In genomic region chr17:64835928-64836327, GRCm38 (mm10) we compare ENCODE assay signal across 18 mouse cellular contexts. TPM values are rescaled to one million over a fixed set of nuclear protein-coding genes. Genes with fewer than 3 reads are reported as not detected.
DNase-seq lines count a peak whose midpoint lies in the region; ATAC-seq and TF ChIP-seq lines count a peak whose summit lies in the region.
"Had no signal": no experiment of that assay in that cellular context is flagged by ENCODE, and none has a peak within 500 bp of the region (broad histone marks: within the 10 kb centered on the region; RNA-seq: fewer than 3 reads in every experiment).

Gene 4930583I09Rik, minus strand, starts transcription at chr17:64836071.

- in situ Hi-C loops in CH12.LX (cut with MboI; ENCODE audit: low pct_ligation_motif_present, low pct_unique_long_range_greater_than_20kb, low sequenced_read_pairs), result no loop called here

- no peaks in the 10 kb centered on the region for H3K79me2 ChIP-seq in CH12.LX (replicated peaks; ENCODE audit: control insufficient read depth, extremely low read depth, insufficient read depth, poor library complexity, severe bottlenecking)

- H3K9ac ChIP-seq in hindbrain, embryonic 13.5 days, result no peak within 1 kb of the TSS
- H3K9ac ChIP-seq in hindbrain, embryonic 12.5 days, result no peak within 1 kb of the TSS
- H3K9ac ChIP-seq in CH12.LX (ENCODE audit: insufficient read depth, low read depth), result no peak within 1 kb of the TSS
- no peak within 1 kb of the TSS for H3K9ac ChIP-seq in embryonic facial prominence, embryonic 14.5 days (ENCODE audit: low read depth, low read length)
- no peak within 1 kb of the TSS for H3K9ac ChIP-seq in midbrain, embryonic 12.5 days (replicated peaks)
- H3K9ac ChIP-seq: liver, postnatal 0 days had no signal

- no peak within 1 kb of the TSS for H3K27ac ChIP-seq in hindbrain, embryonic 13.5 days
- H3K27ac ChIP-seq in hindbrain, embryonic 12.5 days, result no peak within 1 kb of the TSS
- no peak within 1 kb of the TSS for H3K27ac ChIP-seq in CH12.LX (ENCODE audit: insufficient read depth, low read depth)
- H3K27ac ChIP-seq in embryonic facial prominence, embryonic 14.5 days (replicated peaks; ENCODE audit: low read depth, low read length), result no peak within 1 kb of the TSS
- no peak within 1 kb of the TSS for H3K27ac ChIP-seq in midbrain, embryonic 12.5 days (replicated peaks)
- H3K27ac ChIP-seq: stomach, postnatal 0 days had no signal

- no peak for TF ChIP-seq RAD21 in CH12.LX (IDR thresholded peaks at IDR 0.05; ENCODE audit: low read depth, low read length)

- H3K4me1 ChIP-seq in hindbrain, embryonic 13.5 days (replicated peaks), result peaks cover 8% of the 10 kb centered on the region
- H3K4me1 ChIP-seq in hindbrain, embryonic 12.5 days, result 0 out of 2 replicates have a peak, but pooled peaks cover 3% of the 10 kb centered on the region
- H3K4me1 ChIP-seq in CH12.LX (ENCODE audit: control insufficient read depth in 1 of 2, insufficient read depth in 2 of 2), result peaks cover 0 to 8% of the 10 kb centered on the region in 2 experiments; a peak in 1 of 4 replicates
- H3K4me1 ChIP-seq in embryonic facial prominence, embryonic 14.5 days (ENCODE audit: control insufficient read depth, insufficient read depth, low read length), result peaks cover 5% of the 10 kb centered on the region
- H3K4me1 ChIP-seq in midbrain, embryonic 12.5 days, result peaks cover 11% of the 10 kb centered on the region

- no peaks in the 10 kb centered on the region for H3K9me3 ChIP-seq in hindbrain, embryonic 13.5 days
- H3K9me3 ChIP-seq in hindbrain, embryonic 12.5 days (replicated peaks), result no peaks in the 10 kb centered on the region
- no peaks in the 10 kb centered on the region for H3K9me3 ChIP-seq in CH12.LX (replicated peaks; ENCODE audit: low read length)
- no peaks in the 10 kb centered on the region for H3K9me3 ChIP-seq in embryonic facial prominence, embryonic 14.5 days (ENCODE audit: control insufficient read depth, low read length)
- H3K9me3 ChIP-seq in midbrain, embryonic 12.5 days, result no peaks in the 10 kb centered on the region

- DNase-seq in CH12.LX (ENCODE audit: extremely low read depth), result no peak
- DNase-seq in embryonic facial prominence, embryonic 14.5 days (ENCODE audit: low spot score), result no peak
- DNase-seq in lung, postnatal 25 days (ENCODE audit: low spot score), result no peak
- DNase-seq: gastrocnemius, postnatal 14 days; left cerebral cortex, postnatal 4 days; liver, postnatal 0 days had no signal

- no peaks in the 10 kb centered on the region for H3K36me3 ChIP-seq in hindbrain, embryonic 13.5 days
- no peaks in the 10 kb centered on the region for H3K36me3 ChIP-seq in hindbrain, embryonic 12.5 days
- no peaks in the 10 kb centered on the region for H3K36me3 ChIP-seq in CH12.LX (replicated peaks in 1 of 2; ENCODE audit: control insufficient read depth in 1 of 2, insufficient read depth in 1 of 2, low read length in 1 of 2)
- no peaks in the 10 kb centered on the region for H3K36me3 ChIP-seq in embryonic facial prominence, embryonic 14.5 days (ENCODE audit: control insufficient read depth, insufficient read depth, low read length)
- H3K36me3 ChIP-seq in midbrain, embryonic 12.5 days, result no peaks in the 10 kb centered on the region

- no peak for TF ChIP-seq CTCF in CH12.LX (conservative IDR thresholded peaks at IDR 0.05 in 1 of 2, IDR thresholded peaks at IDR 0.05 in 1 of 2; ENCODE audit: low read depth in 2 of 2, low read length in 2 of 2)

- WGBS in hindbrain, embryonic 13.5 days, result 73% methylated on average over 6 of the region's 6 CpGs
- WGBS in hindbrain, embryonic 12.5 days, result 78% methylated on average over 6 of the region's 6 CpGs
- 40% methylated on average over 6 of the region's 6 CpGs for WGBS in embryonic facial prominence, embryonic 14.5 days
- 63% methylated on average over 6 of the region's 6 CpGs for WGBS in midbrain, embryonic 12.5 days

- ATAC-seq in hindbrain, embryonic 13.5 days (ENCODE audit: low FRiP score), result no peak
- ATAC-seq in hindbrain, embryonic 12.5 days (ENCODE audit: low FRiP score), result no peak
- no peak for ATAC-seq in embryonic facial prominence, embryonic 14.5 days (ENCODE audit: low read depth)
- no peak for ATAC-seq in midbrain, embryonic 12.5 days (ENCODE audit: low FRiP score, low read depth)
- no peak for ATAC-seq in frontal cortex, adult (ENCODE audit: low TSS enrichment)
- ATAC-seq in cerebellum, adult (ENCODE audit: insufficient number of reproducible peaks, low FRiP score, low TSS enrichment), result no peak
- ATAC-seq: inflammation-experienced regulatory T-cells, adult 6 months; liver, postnatal 0 days; Patski had no signal

- dilution Hi-C loops in CH12.LX (cut with MboI; ENCODE audit: extremely low pct_ligation_motif_present, extremely low pct_unique_long_range_greater_than_20kb, low sequenced_read_pairs), result no loop called here

- H3K4me3 ChIP-seq in hindbrain, embryonic 13.5 days, result no peak within 1 kb of the TSS
- no peak within 1 kb of the TSS for H3K4me3 ChIP-seq in hindbrain, embryonic 12.5 days
- H3K4me3 ChIP-seq in CH12.LX (replicated peaks in 1 of 3; ENCODE audit: low read depth in 2 of 3, low read length in 2 of 3, poor library complexity in 1 of 3), result no peak within 1 kb of the TSS
- H3K4me3 ChIP-seq in embryonic facial prominence, embryonic 14.5 days (ENCODE audit: low read depth, low read length), result no peak within 1 kb of the TSS
- no peak within 1 kb of the TSS for H3K4me3 ChIP-seq in midbrain, embryonic 12.5 days

- no peaks in the 10 kb centered on the region for H3K27me3 ChIP-seq in hindbrain, embryonic 13.5 days
- H3K27me3 ChIP-seq in hindbrain, embryonic 12.5 days, result no peaks in the 10 kb centered on the region
- H3K27me3 ChIP-seq in CH12.LX (replicated peaks), result no peaks in the 10 kb centered on the region
- H3K27me3 ChIP-seq in embryonic facial prominence, embryonic 14.5 days (replicated peaks; ENCODE audit: control insufficient read depth, insufficient read depth, low read length), result no peaks in the 10 kb centered on the region
- H3K27me3 ChIP-seq in midbrain, embryonic 12.5 days, result no peaks in the 10 kb centered on the region; the same call in 1 of the 2 replicates

- peak within 1 kb of the TSS; percentile 10; the same call in 1 of the 2 replicates for H3K4me2 ChIP-seq in hindbrain, embryonic 13.5 days
- no peak within 1 kb of the TSS; the same call in 1 of the 2 replicates for H3K4me2 ChIP-seq in hindbrain, embryonic 12.5 days (replicated peaks)
- 0 out of 2 replicates have a peak within 1 kb of the TSS, but pooled peaks have one; percentile 2 for H3K4me2 ChIP-seq in CH12.LX (ENCODE audit: insufficient read depth, low read depth, poor library complexity, severe bottlenecking)
- peak within 1 kb of the TSS; percentile 33 for H3K4me2 ChIP-seq in embryonic facial prominence, embryonic 14.5 days (ENCODE audit: low read depth, low read length)
- peak within 1 kb of the TSS; percentile 43 for H3K4me2 ChIP-seq in midbrain, embryonic 12.5 days (replicated peaks)

- TF ChIP-seq EP300 in CH12.LX (IDR thresholded peaks at IDR 0.05; ENCODE audit: low read length), result no peak

- TF ChIP-seq POLR2A in CH12.LX (IDR thresholded peaks at IDR 0.05; ENCODE audit: low read depth, low read length), result no peak

TF ChIP-seq in CH12.LX, 34 proteins besides CTCF, POLR2A, EP300 and RAD21:
- TF ChIP-seq GABPA (IDR thresholded peaks at IDR 0.05; ENCODE audit: insufficient replicate concordance, low read depth, low read length), result no peak
- no peak for TF ChIP-seq MAFK (IDR thresholded peaks at IDR 0.05; ENCODE audit: insufficient replicate concordance, low read length)

RNA-seq across cellular contexts. Expression of gene 4930583I09Rik, which starts in this region (rescaled TPM):
- not detected in 2 replicates for polyA plus RNA-seq in hindbrain, embryonic 13.5 days (2015; fragmentation: Nextera tagmentation; extraction: Ambion mirVana)
- polyA plus RNA-seq in hindbrain, embryonic 12.5 days (2016; fragmentation: Nextera tagmentation; extraction: Ambion mirVana), result not detected in 2 replicates
- not detected in 2 replicates for total RNA-seq in CH12.LX (2012; rRNA removed)
- total RNA-seq in CH12.LX (2014; rRNA removed), result not detected in 2 replicates
- polyA plus RNA-seq in CH12.LX (2012; ENCODE audit: insufficient read length, low read depth), result not detected in 2 replicates
- not detected in 2 replicates for polyA plus RNA-seq in embryonic facial prominence, embryonic 14.5 days (2014; fragmentation: Nextera tagmentation; extraction: Ambion mirVana)
- polyA plus RNA-seq in midbrain, embryonic 12.5 days (2016; fragmentation: Nextera tagmentation; extraction: Ambion mirVana), result not detected in 2 replicates
- total RNA-seq: gastrocnemius, postnatal 14 days; left cerebral cortex, postnatal 4 days; megakaryocyte progenitor cell, adult 5-6 weeks; neutrophil, adult 5-6 weeks had no signal
- polyA plus RNA-seq: heart, embryonic 14.5 days; liver, postnatal 0 days; Patski; stomach, postnatal 0 days; urinary bladder, adult 2 months had no signal
